Mouse (Mus musculus) c-Kit-negative CD71-positive TER-119-positive erythroid progenitor cells, embryonic 14.5 days (primary cell): ENCODE results near the gene Aldh16a1.
"Not testable (repeated sequence)": the region's sequence is repeated elsewhere in the genome, so short reads cannot be mapped to it uniquely, and the experiment has no call there.

Experiments used
- DNase-seq: peaks from one replicate; pipeline ENCODE4 v3.0.0-alpha.2; 2013; ENCODE audit warnings: low read depth, low spot score

The Aldh16a1 gene

GRCm38 (mm10) chr7:45134544-45135026 lies 19.8 kb downstream of the Aldh16a1 start:
- no peak for DNase-seq

- DNase-seq: no peak
Measured at GRCm38 (mm10) chr7:45133446-45134159, 20.8 kb downstream of the Aldh16a1 start.

GRCm38 (mm10) chr7:45131850-45132249 lies 22.5 kb downstream of the Aldh16a1 start:
- DNase-seq: no peak

GRCm38 (mm10) chr7:45129776-45130512 lies 24.4 kb downstream of the Aldh16a1 start:
- no peak for DNase-seq

- DNase-seq: no peak
Measured at GRCm38 (mm10) chr7:45129318-45129717, 25.1 kb downstream of the Aldh16a1 start.

- peak; percentile 99 for DNase-seq
Measured at GRCm38 (mm10) chr7:45128624-45129246, 25.6 kb downstream of the Aldh16a1 start, which contains the start of gene Rpl13a. Rpl13a (minus strand) TSS chr7:45128761.

- no peak for DNase-seq
Measured at GRCm38 (mm10) chr7:45127700-45128224, 26.6 kb downstream of the Aldh16a1 start.

GRCm38 (mm10) chr7:45126844-45127699 lies 27.3 kb downstream of the Aldh16a1 start:
- no peak for DNase-seq

- DNase-seq: no peak
Measured at GRCm38 (mm10) chr7:45126147-45126843, 28.1 kb downstream of the Aldh16a1 start.

GRCm38 (mm10) chr7:45125649-45126048 lies 28.7 kb downstream of the Aldh16a1 start:
- DNase-seq: not testable (repeated sequence)

- no peak for DNase-seq
Measured at GRCm38 (mm10) chr7:45125144-45125600, 29.2 kb downstream of the Aldh16a1 start.

GRCm38 (mm10) chr7:45124224-45125143 lies 29.9 kb downstream of the Aldh16a1 start, which contains the start of gene Rps11:
Rps11 (minus strand) TSS chr7:45124439.
- peak; percentile 99 for DNase-seq

GRCm38 (mm10) chr7:45123186-45123570 lies 31.2 kb downstream of the Aldh16a1 start:
- no peak for DNase-seq

GRCm38 (mm10) chr7:45122561-45123185 lies 31.7 kb downstream of the Aldh16a1 start:
- no peak for DNase-seq

GRCm38 (mm10) chr7:45121966-45122365 lies 32.4 kb downstream of the Aldh16a1 start:
- no peak for DNase-seq

- DNase-seq: no peak
Measured at GRCm38 (mm10) chr7:45121404-45121803, 33.0 kb downstream of the Aldh16a1 start.

GRCm38 (mm10) chr7:45119780-45120709 lies 34.3 kb downstream of the Aldh16a1 start:
- DNase-seq: no peak

GRCm38 (mm10) chr7:45118336-45118735 lies 36.0 kb downstream of the Aldh16a1 start:
- DNase-seq: no peak
